7 mouse cellular contexts compared by ENCODE assay signal in genomic region chr19:10880975-10881425, GRCm38 (mm10). TPM values are rescaled to one million over a fixed set of nuclear protein-coding genes. Genes with fewer than 3 reads are reported as not detected.
DNase-seq lines count a peak whose midpoint lies in the region; ATAC-seq and TF ChIP-seq lines count a peak whose summit lies in the region.

No protein-coding gene starts in this region.

- DNase-seq in cerebellum, adult 18-20 months = no peak
- no peak for DNase-seq in thymus, adult 18-20 months

- peak overlapping the region; percentile 23 for H3ac ChIP-seq in myocyte (ENCODE audit: control insufficient read depth, insufficient read length)

- H3K36me3 ChIP-seq in megakaryocyte, embryonic 14.5 days (replicated peaks; ENCODE audit: low read length) = no peaks in the 10 kb centered on the region
- no peaks in the 10 kb centered on the region for H3K36me3 ChIP-seq in hindbrain, embryonic 16.5 days (ENCODE audit: control insufficient read depth, insufficient read depth, low read length)
- no peaks in the 10 kb centered on the region for H3K36me3 ChIP-seq in myocyte (ENCODE audit: control insufficient read depth, insufficient read depth)

- peaks cover 13% of the 10 kb centered on the region for H3K9me3 ChIP-seq in megakaryocyte, embryonic 14.5 days
- 0 out of 2 replicates have a peak, but pooled peaks cover 3% of the 10 kb centered on the region for H3K9me3 ChIP-seq in hindbrain, embryonic 16.5 days (ENCODE audit: control insufficient read depth, low read length)

- peak overlapping the region; percentile 98 for H3K27ac ChIP-seq in hindbrain, embryonic 16.5 days (ENCODE audit: low read depth, low read length)

- no peak for ATAC-seq in megakaryocyte, adult 5-6 weeks (ENCODE audit: poor library complexity, severe bottlenecking)
- ATAC-seq in erythroblast, adult 5-6 weeks (replicated peaks; ENCODE audit: low FRiP score, poor library complexity, severe bottlenecking) = peak; percentile 47
- ATAC-seq in hindbrain, embryonic 16.5 days = no peak; the same call in 1 of the 2 replicates

- H3K4me2 ChIP-seq in hindbrain, embryonic 16.5 days (ENCODE audit: low read length) = peak overlapping the region; percentile 92
- H3K4me2 ChIP-seq in myocyte (ENCODE audit: low read depth) = peak overlapping the region; percentile 92

- peaks cover 27% of the 10 kb centered on the region for H3K4me1 ChIP-seq in megakaryocyte, embryonic 14.5 days
- peaks cover 16% of the 10 kb centered on the region for H3K4me1 ChIP-seq in hindbrain, embryonic 16.5 days (ENCODE audit: control insufficient read depth, insufficient read depth, low read depth, low read length)

- peak overlapping the region; percentile 80 for H3K9ac ChIP-seq in hindbrain, embryonic 16.5 days (ENCODE audit: low read depth, low read length)

- 0% methylated on average over 14 of the region's 14 CpGs for WGBS in hindbrain, embryonic 16.5 days

- H3K79me2 ChIP-seq in myocyte (ENCODE audit: control insufficient read depth, insufficient read depth) = peaks cover 37% of the 10 kb centered on the region

- TF ChIP-seq POLR2A in myocyte (IDR thresholded peaks at IDR 0.05; ENCODE audit: insufficient read length, low read depth) = peak; percentile 34

- peaks cover 19% of the 10 kb centered on the region for H3K27me3 ChIP-seq in megakaryocyte, embryonic 14.5 days (replicated peaks)
- H3K27me3 ChIP-seq in hindbrain, embryonic 16.5 days (replicated peaks; ENCODE audit: control insufficient read depth, insufficient read depth, low read length) = no peaks in the 10 kb centered on the region
- no peaks in the 10 kb centered on the region for H3K27me3 ChIP-seq in myocyte (ENCODE audit: control insufficient read depth, insufficient read depth, insufficient read length)

- peak overlapping the region; percentile 92 for H3K4me3 ChIP-seq in megakaryocyte, embryonic 14.5 days (replicated peaks)
- H3K4me3 ChIP-seq in hindbrain, embryonic 16.5 days (ENCODE audit: low read length) = peak overlapping the region; percentile 72
- peak overlapping the region; percentile 57 for H3K4me3 ChIP-seq in myocyte

TF ChIP-seq in myocyte, 11 proteins besides CTCF, POLR2A, EP300 and RAD21:
- TF ChIP-seq MAX (IDR thresholded peaks at IDR 0.05; ENCODE audit: low read depth) (no peak), SRF (IDR thresholded peaks at IDR 0.05; ENCODE audit: control insufficient read depth, insufficient read length, low read depth) (no peak), CEBPB (IDR thresholded peaks at IDR 0.05; ENCODE audit: insufficient read depth, poor library complexity, severe bottlenecking) (no peak), USF1 (IDR thresholded peaks at IDR 0.05; ENCODE audit: low read depth) (no peak), TCF12 (IDR thresholded peaks at IDR 0.05; ENCODE audit: insufficient read depth, poor library complexity, severe bottlenecking) (peak; percentile 94), POLR2AphosphoS2 (IDR thresholded peaks at IDR 0.05; ENCODE audit: insufficient read length, low read depth) (peak; percentile 44), TCF3 (IDR thresholded peaks at IDR 0.05; ENCODE audit: insufficient read length, low read depth) (peak; percentile 87), MYOG (IDR thresholded peaks at IDR 0.05; ENCODE audit: control insufficient read depth in 1 of 3, insufficient read depth in 1 of 3, insufficient read length in 2 of 3, low read depth in 2 of 3) (peak; percentile 93 to 99 (median 96)), MYOD1 (IDR thresholded peaks at IDR 0.05; ENCODE audit: control insufficient read depth in 1 of 3, insufficient read length in 2 of 3, low read depth in 2 of 3) (peak; percentile 81 to 97 (median 87))

RNA-seq across cellular contexts. Expression of gene Tmem109, which starts 0.8 kb away (rescaled TPM):
- 6.7 and 17.2 TPM in 2 replicates for polyA plus RNA-seq in megakaryocyte, embryonic 14.5 days (2012; ENCODE audit: insufficient read depth, low replicate concordance)
- 76.9 and 81.2 TPM in 2 replicates for total RNA-seq in megakaryocyte, adult 5-6 weeks (2015)
- total RNA-seq in megakaryocyte, adult 5-6 weeks (2017) = 74.7 and 80.9 TPM in 2 replicates
- 6.3 and 10.4 TPM in 2 replicates for total RNA-seq in erythroblast, adult 5-6 weeks (2015; ENCODE audit: low replicate concordance)
- total RNA-seq in erythroblast, adult 5-6 weeks (2017; ENCODE audit: low replicate concordance) = 2.4 and 6.6 TPM in 2 replicates
- 50.2 and 50.7 TPM in 2 replicates for polyA plus RNA-seq in hindbrain, embryonic 16.5 days (2015; fragmentation: Nextera tagmentation; extraction: Ambion mirVana)
- 223 TPM for polyA plus RNA-seq in myocyte (2012; fragmentation: generic; extraction: Trizol)

RNA-seq across cellular contexts. Expression of gene Tmem132a, which starts 11.3 kb away (rescaled TPM):
- 1.0 and 2.9 TPM in 2 replicates for polyA plus RNA-seq in megakaryocyte, embryonic 14.5 days (2012; ENCODE audit: insufficient read depth, low replicate concordance)
- total RNA-seq in megakaryocyte, adult 5-6 weeks (2015) = 0.11 and 0.21 TPM in 2 replicates
- total RNA-seq in megakaryocyte, adult 5-6 weeks (2017) = 0.33 and 0.70 TPM in 2 replicates
- total RNA-seq in erythroblast, adult 5-6 weeks (2015; ENCODE audit: low replicate concordance) = not detected in 2 replicates
- not detected in 2 replicates for total RNA-seq in erythroblast, adult 5-6 weeks (2017; ENCODE audit: low replicate concordance)
- polyA plus RNA-seq in hindbrain, embryonic 16.5 days (2015; fragmentation: Nextera tagmentation; extraction: Ambion mirVana) = 180 and 196 TPM in 2 replicates
- 118 TPM for polyA plus RNA-seq in myocyte (2012; fragmentation: generic; extraction: Trizol)

RNA-seq across cellular contexts. Expression of gene Prpf19, which starts 14.0 kb away (rescaled TPM):
- 16.9 and 54.8 TPM in 2 replicates for polyA plus RNA-seq in megakaryocyte, embryonic 14.5 days (2012; ENCODE audit: insufficient read depth, low replicate concordance)
- 34.1 and 36.1 TPM in 2 replicates for total RNA-seq in megakaryocyte, adult 5-6 weeks (2015)
- total RNA-seq in megakaryocyte, adult 5-6 weeks (2017) = 69.0 and 76.2 TPM in 2 replicates
- 10.0 and 14.4 TPM in 2 replicates for total RNA-seq in erythroblast, adult 5-6 weeks (2015; ENCODE audit: low replicate concordance)
- total RNA-seq in erythroblast, adult 5-6 weeks (2017; ENCODE audit: low replicate concordance) = 26.3 and 59.3 TPM in 2 replicates
- 35.0 and 39.1 TPM in 2 replicates for polyA plus RNA-seq in hindbrain, embryonic 16.5 days (2015; fragmentation: Nextera tagmentation; extraction: Ambion mirVana)
- polyA plus RNA-seq in myocyte (2012; fragmentation: generic; extraction: Trizol) = 222 TPM

RNA-seq across cellular contexts. Expression of gene Zp1, which starts 39.4 kb away (rescaled TPM):
- not detected in 2 replicates for polyA plus RNA-seq in megakaryocyte, embryonic 14.5 days (2012; ENCODE audit: insufficient read depth, low replicate concordance)
- not detected in 2 replicates for total RNA-seq in megakaryocyte, adult 5-6 weeks (2015)
- not detected in 2 replicates for total RNA-seq in megakaryocyte, adult 5-6 weeks (2017)
- not detected in 2 replicates for total RNA-seq in erythroblast, adult 5-6 weeks (2015; ENCODE audit: low replicate concordance)
- total RNA-seq in erythroblast, adult 5-6 weeks (2017; ENCODE audit: low replicate concordance) = not detected in 2 replicates
- polyA plus RNA-seq in hindbrain, embryonic 16.5 days (2015; fragmentation: Nextera tagmentation; extraction: Ambion mirVana) = 0.79 and 0.94 TPM in 2 replicates
- polyA plus RNA-seq in myocyte (2012; fragmentation: generic; extraction: Trizol) = 0.05 TPM

RNA-seq across cellular contexts. Expression of gene Slc15a3, which starts 41.5 kb away (rescaled TPM):
- 13.1 and 29.4 TPM in 2 replicates for polyA plus RNA-seq in megakaryocyte, embryonic 14.5 days (2012; ENCODE audit: insufficient read depth, low replicate concordance)
- total RNA-seq in megakaryocyte, adult 5-6 weeks (2015) = 31.4 and 31.6 TPM in 2 replicates
- 18.0 and 20.2 TPM in 2 replicates for total RNA-seq in megakaryocyte, adult 5-6 weeks (2017)
- 2.1 and 3.8 TPM in 2 replicates for total RNA-seq in erythroblast, adult 5-6 weeks (2015; ENCODE audit: low replicate concordance)
- total RNA-seq in erythroblast, adult 5-6 weeks (2017; ENCODE audit: low replicate concordance) = 1.3 and 3.2 TPM in 2 replicates
- 0.20 and 0.33 TPM in 2 replicates for polyA plus RNA-seq in hindbrain, embryonic 16.5 days (2015; fragmentation: Nextera tagmentation; extraction: Ambion mirVana)
- 0.02 TPM for polyA plus RNA-seq in myocyte (2012; fragmentation: generic; extraction: Trizol)

Comparison
In these comparisons a context has a peak if more than half of its experiments do, and no peak if none do; other contexts are left out.
1. RNA of gene Tmem132a, which starts 11.3 kb away (polyA plus RNA-seq): 180 to 196 TPM in hindbrain, embryonic 16.5 days and 118 TPM in myocyte (single experiment); 1.0 to 2.9 TPM in megakaryocyte, embryonic 14.5 days; every median in the first group is over 10 times any median in the second.
2. Peak in every context shown above with its lines, with median percentiles within 50 percentile points of each other: H3K4me3 ChIP-seq.